Mouse (Mus musculus) right cerebral cortex, adult 2 months (tissue): ENCODE measurements around the gene Fkbp5.

ENCODE experiments used
- DNase-seq, 2 experiments: peaks; one replicate each; pipeline ENCODE4 v3.0.0; 2021 to 2022; ENCODE audit warnings: low spot score in 2 of 2

Gene Fkbp5

DNA sequence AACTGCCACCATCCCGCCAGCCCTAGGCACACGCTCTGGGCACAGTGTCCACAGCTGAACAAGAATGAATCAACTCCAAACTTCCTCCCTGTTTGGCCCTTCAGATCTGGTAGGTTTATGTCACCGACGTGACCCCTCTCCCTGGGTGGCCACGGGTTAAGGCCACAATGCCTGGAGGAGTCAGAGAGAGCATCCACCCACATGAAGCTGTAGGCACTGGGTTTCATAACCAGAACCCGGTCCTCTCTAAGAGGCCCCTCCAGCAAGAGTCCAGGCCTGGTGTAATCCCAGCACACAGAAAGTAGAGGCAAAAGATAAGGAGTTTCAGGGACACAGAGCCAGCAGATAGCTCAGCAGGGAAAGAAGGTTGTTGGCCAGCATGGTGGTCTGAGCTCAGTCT lies 13.1 kb downstream of the Fkbp5 start:
- no peak for DNase-seq

DNA sequence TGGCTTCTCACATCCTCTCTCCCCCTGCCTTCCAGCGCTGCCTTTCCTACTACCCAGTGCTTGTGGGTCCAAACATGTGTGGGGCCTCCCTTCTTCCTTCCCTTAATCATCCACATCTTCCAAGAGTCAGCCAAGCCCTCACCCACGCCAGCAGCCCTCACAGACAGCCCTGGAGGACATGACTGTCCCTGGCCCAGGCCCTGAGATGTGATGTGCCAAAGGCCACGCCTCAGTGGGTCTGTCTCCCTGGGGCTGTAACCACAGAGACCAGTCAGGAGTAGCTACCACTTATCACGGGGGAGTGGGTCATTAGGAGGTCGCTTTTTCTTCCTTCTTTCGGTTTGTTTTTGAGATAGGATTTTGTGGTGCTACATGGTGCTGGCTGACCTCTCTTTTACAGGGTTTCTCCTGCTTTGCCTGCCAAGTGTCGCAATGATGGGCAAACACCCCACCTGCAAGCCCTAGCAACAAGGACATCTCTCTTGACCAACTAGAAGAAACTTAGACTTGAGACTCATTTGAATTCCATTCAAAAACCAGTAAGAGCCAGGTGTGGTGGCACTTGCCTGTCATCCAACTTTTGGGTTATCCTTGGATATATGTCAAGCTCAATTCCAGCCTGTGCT lies 15.0 kb downstream of the Fkbp5 start:
- no peak for DNase-seq

DNA sequence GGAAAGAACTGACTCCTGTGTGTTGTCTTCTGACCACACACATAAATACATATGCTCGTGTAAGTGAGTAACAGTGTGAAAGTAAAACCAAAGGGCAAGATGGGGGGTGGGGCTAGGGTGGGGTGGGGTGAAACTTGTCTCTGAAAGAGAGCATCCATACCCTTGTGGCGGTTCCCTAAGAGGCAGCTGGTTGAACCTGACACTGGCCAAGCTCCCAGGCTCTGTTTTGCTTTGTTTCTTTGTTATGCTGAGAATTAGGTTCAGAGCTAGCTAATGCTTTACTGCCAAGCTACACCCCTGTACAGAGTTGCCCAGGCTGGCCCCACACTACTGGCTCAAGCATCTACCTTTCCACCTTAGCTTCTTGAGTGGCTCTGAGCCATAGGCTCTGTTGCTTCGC lies 16.9 kb downstream of the Fkbp5 start:
- no peak for DNase-seq

- no peak for DNase-seq
These were observed 18.1 kb downstream of the Fkbp5 start for GRCm38 (mm10) chr17:28499190-28499589.

DNA sequence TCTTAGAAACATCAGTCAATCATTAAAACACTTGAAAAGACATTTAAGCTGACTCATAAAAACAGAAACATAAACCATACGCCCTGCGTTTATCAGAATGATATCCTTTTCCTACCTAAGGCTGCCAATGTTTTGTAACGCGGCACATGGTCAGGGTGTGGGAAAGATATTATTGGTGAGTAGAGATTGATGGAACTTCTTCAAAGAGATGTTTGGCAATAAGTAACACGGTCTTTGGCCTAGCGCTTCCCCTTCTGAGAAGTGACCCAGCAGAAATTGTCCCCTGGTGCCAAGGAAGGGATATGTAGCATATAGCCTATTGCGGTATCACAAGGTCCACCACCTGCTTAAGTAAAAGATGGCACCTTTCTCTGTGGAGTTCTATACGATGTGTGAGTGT lies 21.5 kb downstream of the Fkbp5 start:
- no peak for DNase-seq

GRCm38 (mm10) chr17:28491035-28491770 lies 26.1 kb downstream of the Fkbp5 start:
- DNase-seq: no peak

- no peak for DNase-seq
These were observed 28.9 kb downstream of the Fkbp5 start for GRCm38 (mm10) chr17:28488258-28489013.

DNA sequence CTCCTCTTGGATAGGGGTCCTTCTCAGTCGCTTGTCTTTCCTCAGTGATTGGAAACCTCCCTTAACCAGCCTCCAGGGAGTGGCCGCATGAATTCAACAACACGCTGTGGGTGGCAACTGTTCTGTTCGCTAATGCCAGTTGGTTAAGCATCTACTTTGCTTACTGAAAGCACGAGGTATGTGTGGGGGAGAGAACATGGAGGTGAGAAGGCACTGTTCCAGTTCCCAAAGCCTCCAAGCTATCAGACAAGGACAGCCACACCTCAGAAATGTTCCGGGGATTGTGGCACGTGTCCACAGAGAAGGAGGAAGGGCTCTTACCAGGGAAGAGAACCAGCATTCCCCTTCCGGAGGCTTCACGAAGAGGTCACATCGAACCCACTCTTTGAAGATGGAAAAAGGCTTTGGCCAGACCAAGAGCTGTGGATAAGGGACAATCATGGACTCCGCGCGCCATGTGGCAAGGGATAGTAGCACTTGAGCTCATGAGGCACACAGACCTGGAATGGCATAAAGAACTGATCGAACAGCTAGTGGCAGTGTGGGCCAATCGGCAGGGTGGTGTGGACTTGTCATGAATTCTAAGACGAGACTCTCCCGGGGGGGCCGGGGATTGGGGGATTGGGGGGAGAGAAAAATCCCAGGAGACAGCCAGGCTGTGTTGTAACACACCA lies 29.6 kb downstream of the Fkbp5 start:
- no peak for DNase-seq

GRCm38 (mm10) chr17:28486720-28487119 lies 30.6 kb downstream of the Fkbp5 start:
- DNase-seq: no peak

- DNase-seq: peak; percentile 95
These were observed 31.3 kb downstream of the Fkbp5 start for GRCm38 (mm10) chr17:28485977-28486400.

- DNase-seq: peak; percentile 14 to 30
These were observed 31.8 kb downstream of the Fkbp5 start for GRCm38 (mm10) chr17:28485446-28485948.

GRCm38 (mm10) chr17:28484704-28485445 lies 32.5 kb downstream of the Fkbp5 start:
- peak; percentile 26 to 40 for DNase-seq

DNA sequence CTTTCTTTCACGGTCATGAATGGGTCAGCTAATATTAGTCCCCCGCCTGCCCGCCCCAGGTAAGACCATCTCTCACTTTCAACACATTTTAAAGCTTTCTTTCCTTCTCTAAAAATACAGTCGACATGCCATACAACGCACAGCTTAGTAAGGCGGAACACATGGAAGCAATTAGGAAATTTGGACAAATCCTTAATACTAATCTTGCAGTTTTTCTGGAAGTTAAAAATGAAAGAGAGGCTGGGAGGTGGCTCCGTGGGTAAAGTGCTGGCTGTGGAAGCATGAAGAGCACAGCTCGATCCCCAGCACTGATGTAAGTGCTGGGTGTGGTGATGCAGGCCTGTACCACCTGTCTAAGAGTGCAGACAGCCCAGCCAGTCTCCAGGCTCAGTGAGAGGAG lies 39.9 kb downstream of the Fkbp5 start:
- no peak for DNase-seq

GRCm38 (mm10) chr17:28476441-28476840 lies 40.9 kb downstream of the Fkbp5 start:
- DNase-seq: no peak

- no peak for DNase-seq
These were observed 41.6 kb downstream of the Fkbp5 start for GRCm38 (mm10) chr17:28475593-28476325.

- no peak for DNase-seq
These were observed 44.6 kb downstream of the Fkbp5 start for GRCm38 (mm10) chr17:28472696-28473095.

DNA sequence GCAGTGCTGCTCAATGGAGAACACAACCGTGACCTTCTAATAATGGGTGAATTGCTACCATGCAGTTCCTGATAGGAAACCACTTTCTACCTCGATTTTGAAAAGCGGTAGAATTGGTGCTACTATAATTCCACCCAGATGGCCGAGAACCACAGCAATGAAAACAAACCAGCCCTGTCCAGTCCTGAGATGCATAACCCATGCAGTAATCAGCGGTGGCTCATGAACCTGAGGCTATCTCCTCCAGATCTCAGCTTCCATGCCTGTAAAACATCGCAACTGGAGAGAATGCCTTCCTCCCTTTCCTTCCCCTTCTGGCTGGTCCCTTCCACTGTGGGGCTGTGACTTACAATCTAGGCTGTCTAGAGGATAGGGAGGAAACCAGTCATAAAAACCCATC lies 46.5 kb downstream of the Fkbp5 start:
- DNase-seq: no peak

GRCm38 (mm10) chr17:28467749-28468148 lies 49.6 kb downstream of the Fkbp5 start:
- DNase-seq: peak; percentile 8 to 20

DNA sequence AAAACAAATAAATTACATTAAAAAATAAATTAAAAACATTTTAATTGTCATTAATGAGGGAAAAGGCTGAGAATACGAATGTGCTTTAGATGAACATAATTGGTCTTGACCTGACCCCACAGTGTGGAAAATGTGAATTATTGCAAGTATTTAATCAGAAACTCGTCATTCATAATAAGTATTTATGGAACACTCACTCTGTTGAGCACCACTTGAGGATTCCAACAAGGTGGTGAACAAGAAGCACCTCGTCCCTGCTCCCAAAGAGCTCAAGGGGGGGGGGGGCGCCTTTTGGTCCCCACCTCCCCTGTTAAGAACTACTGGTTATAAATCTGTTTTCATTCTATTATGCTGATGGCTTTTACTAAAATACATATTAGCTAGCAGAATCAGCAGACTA lies 51.4 kb downstream of the Fkbp5 start:
- no peak for DNase-seq

GRCm38 (mm10) chr17:28463701-28464443 lies 53.5 kb downstream of the Fkbp5 start:
- DNase-seq: no peak
